Mouse (Mus musculus) cerebellum, adult 2 months (tissue): Measurements from ENCODE around the gene Msrb2.

Source experiments
- CTCF ChIP-seq: fragments of 200-500 bp; IDR thresholded peaks from 2 replicates; pipeline ENCODE4 v1.5.1; 2011; ENCODE audit warnings: low read depth, mild to moderate bottlenecking, control low read depth, low read length, moderate library complexity, borderline replicate concordance; ENCODE audit not compliant: insufficient read depth
- POLR2A ChIP-seq: fragments of 200-500 bp; IDR thresholded peaks from 2 replicates; pipeline ENCODE4 v1.6.1; 2011; ENCODE audit warnings: low read length, control low read depth, borderline replicate concordance; ENCODE audit not compliant: insufficient read depth

DNA sequence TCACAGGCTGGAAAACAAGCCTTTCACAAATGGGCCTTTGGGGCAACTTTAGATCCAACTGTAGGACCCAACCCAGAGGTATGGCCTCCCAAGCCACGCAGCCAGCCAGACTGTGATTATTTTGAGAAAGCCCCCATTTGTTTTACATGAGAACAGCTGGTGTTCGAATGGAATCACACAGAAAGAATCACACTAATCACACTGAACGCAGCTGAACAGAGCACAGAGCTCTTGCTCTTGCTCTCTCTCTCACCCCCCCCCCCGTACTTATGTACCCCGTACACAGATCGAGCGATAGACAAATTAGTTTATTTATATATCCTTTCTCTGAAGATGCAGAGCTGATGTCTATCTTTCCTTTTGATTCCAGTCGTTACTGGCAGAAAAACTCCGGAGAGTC is 48.8 kb upstream of the Msrb2 start:
- no peak for TF ChIP-seq POLR2A
- TF ChIP-seq CTCF: no peak
